Mouse (Mus musculus): ENCODE data around the gene Slc25a42.

The Slc25a42 gene

GRCm38 (mm10) chr8:70214411-70214810 lies 2.3 kb upstream of the Slc25a42 start:
- DNase-seq, result no peak

- DNase-seq, result peak; percentile 38
Observed at GRCm38 (mm10) chr8:70211726-70212111, 386 bp downstream of the Slc25a42 start.

GRCm38 (mm10) chr8:70211275-70211674 lies 830 bp downstream of the Slc25a42 start:
- DNase-seq, result no peak

- DNase-seq, result no peak
Observed at GRCm38 (mm10) chr8:70210538-70210937, 1.6 kb downstream of the Slc25a42 start.

GRCm38 (mm10) chr8:70208130-70208529 lies 4.0 kb downstream of the Slc25a42 start:
- DNase-seq, result no peak

GRCm38 (mm10) chr8:70204757-70205156 lies 7.3 kb downstream of the Slc25a42 start:
- no peak for DNase-seq

- DNase-seq, result no peak
Observed at GRCm38 (mm10) chr8:70203072-70203471, 9.0 kb downstream of the Slc25a42 start.

- no peak for DNase-seq
Observed at GRCm38 (mm10) chr8:70201417-70201816, 10.7 kb downstream of the Slc25a42 start.

GRCm38 (mm10) chr8:70200098-70200681 lies 11.9 kb downstream of the Slc25a42 start:
- peak; percentile 78 for DNase-seq

- DNase-seq, result no peak
Observed at GRCm38 (mm10) chr8:70197603-70198002, 14.5 kb downstream of the Slc25a42 start.

- no peak for DNase-seq
Observed at GRCm38 (mm10) chr8:70195762-70196161, 16.3 kb downstream of the Slc25a42 start.

GRCm38 (mm10) chr8:70194191-70194590 lies 17.9 kb downstream of the Slc25a42 start:
- DNase-seq, result no peak

- no peak for DNase-seq
Observed at GRCm38 (mm10) chr8:70193238-70193637, 18.9 kb downstream of the Slc25a42 start.

- DNase-seq, result no peak
Observed at GRCm38 (mm10) chr8:70188707-70189106, 23.4 kb downstream of the Slc25a42 start.

GRCm38 (mm10) chr8:70183194-70183593 lies 28.9 kb downstream of the Slc25a42 start:
- no peak for DNase-seq

GRCm38 (mm10) chr8:70181903-70182252 lies 30.2 kb downstream of the Slc25a42 start:
- DNase-seq, result no peak

GRCm38 (mm10) chr8:70181212-70181902 lies 30.7 kb downstream of the Slc25a42 start:
- no peak for DNase-seq

GRCm38 (mm10) chr8:70179082-70179481 lies 33.0 kb downstream of the Slc25a42 start:
- DNase-seq, result no peak

GRCm38 (mm10) chr8:70178231-70178630 lies 33.9 kb downstream of the Slc25a42 start:
- DNase-seq, result no peak

GRCm38 (mm10) chr8:70174079-70174478 lies 38.0 kb downstream of the Slc25a42 start:
- no peak for DNase-seq

GRCm38 (mm10) chr8:70173320-70173719 lies 38.8 kb downstream of the Slc25a42 start:
- DNase-seq, result no peak

GRCm38 (mm10) chr8:70172043-70172681 lies 39.9 kb downstream of the Slc25a42 start, which contains the start of gene Tmem161a:
Gene Tmem161a (plus strand): TSS chr8:70172356.
- peak; percentile 95 for DNase-seq

- no peak for DNase-seq
Observed at GRCm38 (mm10) chr8:70171240-70171639, 40.9 kb downstream of the Slc25a42 start.

GRCm38 (mm10) chr8:70170748-70171147 lies 41.4 kb downstream of the Slc25a42 start:
- no peak for DNase-seq
